Mouse (Mus musculus): ENCODE data around the gene Wiz. TPM values are rescaled to one million over a fixed set of nuclear protein-coding genes. Genes with fewer than 3 reads are reported as not detected.

Gene Wiz
- total and polyA plus RNA-seq, 3 experiments: 2.3 to 88.7 (median 66.2) TPM

- H3K4me1 ChIP-seq (ENCODE audit: insufficient read depth, low read depth, low read length): peaks cover 49% of the 10 kb centered on the region
- ATAC-seq (ENCODE audit: extremely low read depth, insufficient number of reproducible peaks, low FRiP score, poor library complexity, severe bottlenecking): no peak
- DNase-seq (ENCODE audit: low spot score): no peak
- H3K36me3 ChIP-seq (replicated peaks): peaks cover 55% of the 10 kb centered on the region
- H3K4me3 ChIP-seq (ENCODE audit: low read depth, low read length): peak overlapping the region; percentile 89; the same call in 1 of the 2 replicates
- H3K27me3 ChIP-seq (ENCODE audit: insufficient read depth, low read length): no peaks in the 10 kb centered on the region
- H3K9me3 ChIP-seq (replicated peaks): no peaks in the 10 kb centered on the region
- TF ChIP-seq GATA1 (IDR thresholded peaks at IDR 0.05; ENCODE audit: borderline replicate concordance, low read length): no peak
- TF ChIP-seq CTCF (IDR thresholded peaks at IDR 0.05; ENCODE audit: low read depth, low read length): no peak
- TF ChIP-seq TAL1 (conservative IDR thresholded peaks at IDR 0.05; ENCODE audit: low read depth, low read length): no peak
- TF ChIP-seq GATA2 (IDR thresholded peaks at IDR 0.05; ENCODE audit: borderline replicate concordance, low read depth, low read length): no peak
- TF ChIP-seq POLR2AphosphoS5 (IDR thresholded peaks at IDR 0.05; ENCODE audit: insufficient replicate concordance, low read depth, low read length): no peak
These were observed 26.6 kb downstream of the Wiz start for GRCm38 (mm10) chr17:32362686-32363085.

- TF ChIP-seq TAL1 (conservative IDR thresholded peaks at IDR 0.05; ENCODE audit: low read depth, low read length) (no peak), POLR2AphosphoS5 (IDR thresholded peaks at IDR 0.05; ENCODE audit: insufficient replicate concordance, low read depth, low read length) (no peak), GATA1 (IDR thresholded peaks at IDR 0.05; ENCODE audit: borderline replicate concordance, low read length) (no peak), GATA2 (IDR thresholded peaks at IDR 0.05; ENCODE audit: borderline replicate concordance, low read depth, low read length) (no peak), CTCF (IDR thresholded peaks at IDR 0.05; ENCODE audit: low read depth, low read length) (no peak)
- Histone ChIP-seq H3K9me3 (replicated peaks) (no peaks in the 10 kb centered on the region), H3K4me1 (ENCODE audit: insufficient read depth, low read depth, low read length) (peaks cover 43% of the 10 kb centered on the region), H3K36me3 (replicated peaks) (peaks cover 83% of the 10 kb centered on the region), H3K4me3 (ENCODE audit: low read depth, low read length) (no peak overlapping the region), H3K27me3 (ENCODE audit: insufficient read depth, low read length) (no peaks in the 10 kb centered on the region)
- DNase-seq (ENCODE audit: low spot score): no peak
- no peak for ATAC-seq (ENCODE audit: extremely low read depth, insufficient number of reproducible peaks, low FRiP score, poor library complexity, severe bottlenecking)
These were observed 29.3 kb downstream of the Wiz start for GRCm38 (mm10) chr17:32359928-32360327.

- no peaks in the 10 kb centered on the region for H3K27me3 ChIP-seq (ENCODE audit: insufficient read depth, low read length)
- no peak for DNase-seq (ENCODE audit: low spot score)
- H3K36me3 ChIP-seq (replicated peaks): peaks cover 93% of the 10 kb centered on the region
- no peaks in the 10 kb centered on the region for H3K9me3 ChIP-seq (replicated peaks)
- H3K4me1 ChIP-seq (ENCODE audit: insufficient read depth, low read depth, low read length): peaks cover 38% of the 10 kb centered on the region
- H3K4me3 ChIP-seq (ENCODE audit: low read depth, low read length): no peak overlapping the region
- TF ChIP-seq GATA1 (IDR thresholded peaks at IDR 0.05; ENCODE audit: borderline replicate concordance, low read length) (no peak), CTCF (IDR thresholded peaks at IDR 0.05; ENCODE audit: low read depth, low read length) (no peak), TAL1 (conservative IDR thresholded peaks at IDR 0.05; ENCODE audit: low read depth, low read length) (no peak), GATA2 (IDR thresholded peaks at IDR 0.05; ENCODE audit: borderline replicate concordance, low read depth, low read length) (no peak), POLR2AphosphoS5 (IDR thresholded peaks at IDR 0.05; ENCODE audit: insufficient replicate concordance, low read depth, low read length) (no peak)
- ATAC-seq (ENCODE audit: extremely low read depth, insufficient number of reproducible peaks, low FRiP score, poor library complexity, severe bottlenecking): no peak
These were observed 30.3 kb downstream of the Wiz start for GRCm38 (mm10) chr17:32358943-32359340.

- TF ChIP-seq CTCF (IDR thresholded peaks at IDR 0.05; ENCODE audit: low read depth, low read length) (no peak), GATA2 (IDR thresholded peaks at IDR 0.05; ENCODE audit: borderline replicate concordance, low read depth, low read length) (no peak), TAL1 (conservative IDR thresholded peaks at IDR 0.05; ENCODE audit: low read depth, low read length) (no peak), POLR2AphosphoS5 (IDR thresholded peaks at IDR 0.05; ENCODE audit: insufficient replicate concordance, low read depth, low read length) (no peak), GATA1 (IDR thresholded peaks at IDR 0.05; ENCODE audit: borderline replicate concordance, low read length) (no peak)
- Histone ChIP-seq H3K36me3 (replicated peaks) (peaks cover 98% of the 10 kb centered on the region), H3K9me3 (replicated peaks) (no peaks in the 10 kb centered on the region), H3K4me1 (ENCODE audit: insufficient read depth, low read depth, low read length) (peaks cover 35% of the 10 kb centered on the region), H3K27me3 (ENCODE audit: insufficient read depth, low read length) (no peaks in the 10 kb centered on the region), H3K4me3 (ENCODE audit: low read depth, low read length) (no peak overlapping the region)
- no peak for ATAC-seq (ENCODE audit: extremely low read depth, insufficient number of reproducible peaks, low FRiP score, poor library complexity, severe bottlenecking)
- DNase-seq (ENCODE audit: low spot score): no peak
These were observed 30.9 kb downstream of the Wiz start for GRCm38 (mm10) chr17:32358192-32358942.

DNA sequence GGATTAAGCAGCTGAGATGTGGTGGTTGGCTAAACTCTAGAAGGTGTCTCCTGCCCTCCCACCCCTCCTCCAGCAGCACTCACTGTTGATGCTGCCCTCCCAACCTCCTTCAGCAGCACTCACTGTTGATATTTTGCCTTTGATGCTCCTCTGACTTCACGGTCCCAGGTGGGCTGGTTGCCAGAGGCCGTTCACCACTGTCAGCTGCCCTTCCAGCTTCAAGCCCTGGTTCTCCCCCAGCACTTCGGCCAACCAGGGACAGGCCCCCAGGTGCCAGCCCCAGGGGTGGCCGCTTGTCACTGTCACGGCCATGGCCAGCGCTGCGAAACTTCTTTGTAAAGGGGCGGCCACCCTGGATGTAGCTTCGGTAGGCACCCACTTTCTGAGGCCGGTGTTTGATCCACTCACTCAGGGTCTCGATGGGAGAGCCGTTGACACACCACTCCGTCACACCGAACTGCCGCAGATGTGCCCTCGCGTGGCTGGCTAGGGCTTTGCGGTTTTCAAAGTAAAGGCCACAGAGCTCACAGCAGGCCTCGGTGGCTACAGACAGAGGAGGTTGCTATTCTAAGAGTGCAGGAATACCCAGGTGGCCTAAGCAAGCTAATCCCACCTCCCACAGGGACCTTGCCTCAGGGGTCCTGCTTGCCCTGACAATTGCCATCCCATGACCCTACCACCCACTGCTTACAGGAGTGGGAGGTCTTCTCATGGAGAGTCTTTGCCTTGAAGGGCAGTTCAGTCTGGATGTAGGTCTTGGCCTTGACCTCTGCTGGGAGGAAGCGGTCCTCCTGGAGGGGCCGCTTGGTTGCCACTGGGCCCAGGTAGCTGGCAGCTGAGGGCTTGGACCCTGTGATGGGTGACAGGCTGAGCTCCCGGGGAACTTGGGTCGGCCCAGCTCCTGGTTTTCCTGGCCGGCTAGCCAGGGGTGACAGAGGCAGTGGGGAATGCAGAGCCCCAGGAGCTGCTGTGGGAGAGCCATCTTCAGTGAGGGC lies 32.2 kb downstream of the Wiz start:
- ATAC-seq (ENCODE audit: extremely low read depth, insufficient number of reproducible peaks, low FRiP score, poor library complexity, severe bottlenecking) (no peak), DNase-seq (ENCODE audit: low spot score) (no peak)
- H3K4me3 ChIP-seq (ENCODE audit: low read depth, low read length): no peak overlapping the region
- peaks cover 95% of the 10 kb centered on the region for H3K36me3 ChIP-seq (replicated peaks)
- no peaks in the 10 kb centered on the region for H3K27me3 ChIP-seq (ENCODE audit: insufficient read depth, low read length)
- H3K9me3 ChIP-seq (replicated peaks): no peaks in the 10 kb centered on the region
- peaks cover 24% of the 10 kb centered on the region for H3K4me1 ChIP-seq (ENCODE audit: insufficient read depth, low read depth, low read length)
- TF ChIP-seq CTCF (IDR thresholded peaks at IDR 0.05; ENCODE audit: low read depth, low read length) (no peak), TAL1 (conservative IDR thresholded peaks at IDR 0.05; ENCODE audit: low read depth, low read length) (no peak), POLR2AphosphoS5 (IDR thresholded peaks at IDR 0.05; ENCODE audit: insufficient replicate concordance, low read depth, low read length) (no peak), GATA1 (IDR thresholded peaks at IDR 0.05; ENCODE audit: borderline replicate concordance, low read length) (no peak), GATA2 (IDR thresholded peaks at IDR 0.05; ENCODE audit: borderline replicate concordance, low read depth, low read length) (no peak)

DNA sequence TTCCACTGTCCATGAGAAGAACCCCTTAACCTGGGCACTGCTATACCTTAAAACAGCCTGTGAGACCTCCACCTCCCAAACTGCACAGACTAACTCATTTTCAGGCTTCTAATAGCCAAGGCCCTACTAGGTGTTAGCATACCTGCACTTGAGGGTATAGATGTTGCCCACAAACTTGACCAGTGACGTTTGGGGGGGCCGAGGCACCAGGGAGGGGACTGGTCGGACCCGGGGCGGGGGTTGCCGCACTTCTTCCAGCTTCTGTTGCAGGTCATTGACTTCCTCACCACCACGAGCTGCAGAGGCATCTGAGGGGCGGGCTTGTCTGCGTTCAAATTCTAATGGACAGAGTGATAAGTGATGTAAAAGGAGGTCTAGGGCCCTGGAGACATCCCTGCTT lies 33.0 kb downstream of the Wiz start:
- no peak for TF ChIP-seq CTCF (IDR thresholded peaks at IDR 0.05; ENCODE audit: low read depth, low read length)
- no peak for TF ChIP-seq POLR2AphosphoS5 (IDR thresholded peaks at IDR 0.05; ENCODE audit: insufficient replicate concordance, low read depth, low read length)
- TF ChIP-seq GATA2 (IDR thresholded peaks at IDR 0.05; ENCODE audit: borderline replicate concordance, low read depth, low read length): no peak
- TF ChIP-seq GATA1 (IDR thresholded peaks at IDR 0.05; ENCODE audit: borderline replicate concordance, low read length): no peak
- no peak for TF ChIP-seq TAL1 (conservative IDR thresholded peaks at IDR 0.05; ENCODE audit: low read depth, low read length)
- H3K4me1 ChIP-seq (ENCODE audit: insufficient read depth, low read depth, low read length): peaks cover 20% of the 10 kb centered on the region
- no peaks in the 10 kb centered on the region for H3K27me3 ChIP-seq (ENCODE audit: insufficient read depth, low read length)
- peaks cover 92% of the 10 kb centered on the region for H3K36me3 ChIP-seq (replicated peaks)
- no peak overlapping the region for H3K4me3 ChIP-seq (ENCODE audit: low read depth, low read length)
- no peak for ATAC-seq (ENCODE audit: extremely low read depth, insufficient number of reproducible peaks, low FRiP score, poor library complexity, severe bottlenecking)
- H3K9me3 ChIP-seq (replicated peaks): no peaks in the 10 kb centered on the region
- DNase-seq (ENCODE audit: low spot score): no peak

All from G1E (cell line).